Mouse (Mus musculus) testis, postnatal 10 days (tissue): ENCODE measurements around the gene Mmp21.

Experiments used
- DNase-seq: peaks from one replicate; pipeline ENCODE4 v3.0.0; 2021; ENCODE audit warnings: low spot score

Gene Mmp21

DNA sequence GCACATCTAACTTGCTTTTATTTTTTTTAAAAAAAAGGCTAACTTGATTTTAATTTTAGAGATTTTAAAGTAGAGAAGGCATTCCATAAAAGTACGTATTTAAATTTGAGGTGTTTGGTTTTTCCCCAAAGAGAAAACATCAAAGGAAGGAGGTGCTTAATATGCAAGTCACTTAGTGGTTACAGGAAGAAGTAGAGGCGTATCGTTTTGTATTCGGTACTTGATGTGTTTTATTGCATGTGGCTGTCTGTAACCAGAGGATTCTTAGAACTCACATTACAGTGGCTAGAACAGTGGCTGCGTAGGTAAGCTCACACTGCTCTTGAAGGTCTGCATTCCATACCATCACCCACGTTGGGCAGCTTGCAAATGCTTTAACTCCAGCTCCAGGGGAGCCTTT lies 34.1 kb downstream of the Mmp21 start:
- no peak for DNase-seq

DNA sequence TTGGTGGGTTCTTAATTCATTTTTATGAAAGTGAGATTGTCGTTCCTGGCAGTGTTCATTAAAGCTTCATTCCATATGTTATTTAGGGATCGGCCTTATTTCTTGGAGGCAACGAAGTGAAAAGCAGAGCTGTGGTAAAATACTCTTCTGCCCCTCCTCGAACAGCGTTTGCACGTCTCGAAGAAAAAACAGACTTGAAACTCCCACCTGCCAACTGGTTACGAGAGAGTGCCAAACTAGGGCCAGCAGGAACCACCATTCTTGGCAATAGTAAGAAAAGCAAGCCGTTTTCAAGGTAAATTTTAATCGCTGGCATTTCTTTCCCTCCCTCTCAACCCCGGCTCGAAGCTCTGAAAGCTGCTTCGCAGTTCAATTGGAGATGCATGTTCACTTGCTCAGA lies 41.0 kb downstream of the Mmp21 start:
- no peak for DNase-seq

DNA sequence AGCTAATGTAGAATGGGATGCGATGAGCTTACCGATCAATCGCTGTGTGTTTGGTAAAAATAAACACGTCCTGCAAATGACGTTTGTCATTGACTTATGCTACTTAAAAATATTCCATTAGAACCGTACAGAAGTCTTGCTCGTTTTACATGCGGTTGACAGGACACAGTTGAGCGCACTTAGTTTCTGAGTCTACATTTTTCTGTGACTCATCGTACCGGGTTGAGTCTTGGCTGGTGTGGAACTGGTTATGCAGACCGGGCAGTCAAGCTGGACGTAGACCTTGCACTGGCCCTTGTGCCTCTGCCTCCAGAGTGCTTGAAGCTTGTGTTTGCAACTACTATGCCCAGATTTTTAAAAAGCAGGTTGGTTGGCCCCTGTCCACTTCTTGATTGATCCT lies 41.6 kb downstream of the Mmp21 start:
- DNase-seq: no peak

DNA sequence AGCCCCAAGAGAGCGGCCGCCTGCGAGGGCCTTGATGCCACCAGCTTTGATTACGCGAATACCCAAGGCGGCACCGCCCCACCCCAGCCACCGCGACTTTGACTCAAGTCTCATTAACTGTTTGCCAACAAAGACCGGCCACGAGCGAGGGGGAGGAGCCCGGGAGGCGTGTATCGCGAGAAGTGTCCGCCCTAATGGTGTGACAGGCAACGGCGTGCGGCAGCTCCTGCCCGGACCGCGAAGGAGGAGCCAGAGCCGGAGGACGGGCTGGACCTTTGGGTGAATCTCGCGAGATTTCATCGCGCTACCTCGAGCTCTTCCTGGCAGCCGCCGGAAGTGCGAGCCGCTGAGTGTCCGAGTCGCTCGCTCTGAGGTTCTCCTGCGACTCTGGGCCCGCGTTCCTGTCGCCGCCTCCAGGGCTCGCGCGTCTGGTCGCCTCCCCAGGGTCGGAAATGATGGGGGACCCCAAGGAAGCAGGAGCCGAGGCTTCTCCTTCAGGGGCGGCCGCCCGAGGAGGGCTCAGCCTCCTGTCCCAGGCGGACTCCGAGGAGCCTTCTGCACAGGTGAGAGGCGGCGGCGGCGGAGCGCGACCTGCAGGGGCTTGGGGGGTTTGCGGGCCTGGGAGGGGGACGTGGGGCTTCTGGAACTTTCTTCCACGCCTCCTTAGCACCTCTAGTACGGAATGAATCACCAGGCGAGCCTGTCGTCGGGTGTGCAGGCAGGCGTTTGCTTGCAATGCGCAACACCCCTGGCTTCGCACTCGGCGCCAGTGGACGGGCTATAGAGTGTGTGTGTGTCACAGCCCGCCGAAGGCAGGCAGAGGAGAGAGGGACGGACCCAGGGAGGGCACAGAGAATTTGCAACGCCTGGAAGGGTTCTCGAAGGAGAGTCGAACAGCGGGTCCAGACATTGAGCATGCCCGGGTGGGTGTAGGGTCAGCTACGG lies 42.2 kb downstream of the Mmp21 start, which contains the start of gene Edrf1:
Edrf1 (plus strand) TSS at position 183 of the 945 bp plus-strand sequence.
- DNase-seq: peak; percentile 98

DNA sequence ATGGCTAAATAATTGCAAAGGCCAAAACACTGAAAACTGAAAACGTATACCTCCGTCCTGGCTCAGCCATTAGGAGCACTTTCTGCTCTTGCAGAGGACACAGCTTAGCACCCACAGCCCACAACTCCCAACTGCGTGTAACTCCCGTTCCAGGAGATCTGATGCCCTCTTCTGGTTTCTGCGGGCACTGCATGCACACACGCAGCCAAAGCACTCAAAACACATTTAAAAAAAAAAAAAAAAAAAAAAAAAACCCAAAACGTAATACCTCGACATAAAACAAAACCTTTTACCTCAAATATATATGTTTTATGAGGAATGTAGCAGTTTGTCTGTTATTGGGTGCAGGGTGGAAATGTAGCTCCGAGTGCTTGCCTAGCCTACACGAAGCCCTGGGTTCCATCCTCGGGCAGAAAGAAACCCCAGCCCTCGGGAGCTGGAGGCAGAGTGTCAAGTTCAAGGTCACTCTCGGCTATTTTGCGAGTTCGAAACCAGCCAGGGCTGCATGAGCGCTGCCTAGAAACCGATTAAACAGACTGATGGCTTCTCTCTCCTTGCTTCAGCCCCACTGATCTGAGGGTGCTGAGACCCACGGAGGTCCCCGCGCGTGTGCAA lies 43.0 kb downstream of the Mmp21 start:
- DNase-seq: peak; percentile 95

DNA sequence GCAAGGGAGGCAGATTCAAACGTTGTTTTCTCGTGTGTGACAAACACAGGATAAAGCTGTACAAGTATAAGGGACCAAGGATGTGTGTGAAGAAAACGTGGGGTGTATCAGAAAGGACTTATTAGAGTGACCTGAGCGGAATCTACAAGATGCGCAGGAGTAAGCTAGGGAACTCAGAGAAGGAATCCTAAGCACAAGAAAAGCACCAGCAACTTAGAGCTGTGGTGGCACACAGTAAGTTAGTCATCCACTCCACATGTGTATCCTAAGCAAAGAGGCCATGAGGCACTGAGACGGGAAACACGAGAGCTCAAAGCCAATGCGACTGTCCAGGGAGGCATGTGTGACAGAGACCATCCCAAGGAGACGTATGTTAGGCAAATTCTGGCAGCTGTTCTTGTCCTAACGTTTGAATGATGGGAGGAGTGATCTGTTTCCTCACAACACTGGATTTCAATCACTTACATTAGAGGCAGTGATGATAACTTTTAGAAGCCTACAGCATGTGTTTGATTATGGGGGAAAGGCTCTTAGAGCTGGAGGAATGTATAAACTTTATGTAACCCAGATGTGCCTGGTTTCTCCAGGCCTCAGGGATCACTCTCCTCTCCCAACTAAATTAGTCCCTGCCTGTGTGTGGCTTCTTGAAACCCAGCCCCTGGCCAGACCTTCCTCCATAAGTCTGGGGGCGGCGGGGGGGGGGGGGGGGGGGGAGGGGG lies 44.8 kb downstream of the Mmp21 start:
- no peak for DNase-seq

DNA sequence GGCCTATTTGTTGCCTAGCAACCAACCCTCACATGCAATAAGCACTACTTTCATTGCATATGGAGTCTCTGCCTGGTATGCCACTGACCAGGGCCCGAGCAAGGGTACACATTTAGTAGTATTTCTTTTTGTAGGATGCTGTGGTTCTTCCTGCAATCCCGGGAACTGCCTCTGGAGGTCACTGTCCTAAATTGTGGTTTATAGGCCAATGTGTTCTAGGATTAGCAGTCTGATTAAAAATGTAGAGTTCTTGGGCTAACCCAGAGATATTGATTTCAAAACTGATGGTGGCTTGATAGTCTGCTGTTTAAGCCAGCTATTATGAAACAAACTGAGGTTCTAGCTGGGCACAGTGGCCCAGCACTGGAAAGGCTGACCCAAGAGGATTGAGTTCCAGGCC lies 47.4 kb downstream of the Mmp21 start:
- DNase-seq: peak; percentile 80

DNA sequence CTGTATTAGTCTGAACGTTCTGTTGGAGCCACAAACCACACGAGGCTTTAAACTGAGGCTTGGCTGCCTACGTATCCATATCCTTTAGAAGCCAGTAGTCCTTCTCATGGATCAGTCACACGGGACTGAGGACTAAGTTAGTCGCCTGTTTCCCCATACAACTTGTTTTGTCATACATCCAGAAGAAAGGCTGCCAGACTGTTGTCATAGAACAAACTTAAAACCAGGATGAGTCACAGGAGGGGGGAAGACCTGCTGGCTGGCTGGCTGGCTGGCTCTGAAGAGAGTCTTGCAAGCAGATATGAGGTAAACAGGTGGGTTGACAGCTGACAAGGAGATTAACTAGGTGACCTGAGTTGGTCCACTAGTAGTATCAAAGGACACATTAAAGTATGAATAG lies 49.0 kb downstream of the Mmp21 start:
- DNase-seq: no peak

DNA sequence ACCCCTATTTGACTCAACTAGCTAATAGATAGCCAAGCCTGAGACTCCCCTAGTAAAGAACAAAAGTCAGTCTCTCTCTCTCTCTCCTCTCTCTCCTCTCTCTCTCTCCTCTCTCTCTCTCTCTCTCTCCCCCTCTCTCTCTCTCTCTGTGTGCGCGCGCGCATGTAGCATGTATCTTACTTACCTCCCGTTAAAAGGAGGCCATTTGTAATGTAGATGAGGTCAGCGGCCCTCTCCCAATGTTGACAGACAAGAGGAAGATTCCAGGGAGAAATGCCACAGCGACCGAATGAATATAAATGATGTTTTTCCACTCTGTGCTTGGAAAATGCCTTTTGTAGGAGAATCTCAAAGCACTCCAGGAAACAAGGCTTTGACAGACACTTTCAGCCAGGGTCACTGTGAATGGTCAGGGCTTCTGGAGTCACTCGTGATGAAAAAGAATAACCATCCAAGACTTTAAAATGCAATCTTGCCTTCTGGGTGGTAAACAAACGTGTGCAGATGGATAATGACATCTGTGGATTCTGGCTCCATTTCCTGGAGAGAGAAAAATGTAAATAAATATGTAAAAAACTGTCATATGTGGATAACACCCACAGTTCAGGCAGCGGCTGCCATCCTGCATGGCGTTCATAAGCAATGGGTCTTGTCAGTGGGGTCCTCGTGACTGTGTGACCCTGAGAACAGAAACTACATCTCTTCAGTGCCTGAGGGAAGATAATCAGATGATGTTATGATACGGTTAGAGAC lies 52.5 kb downstream of the Mmp21 start:
- no peak for DNase-seq
